Mouse (Mus musculus) CH12.LX (cell line): Measurements from ENCODE around the gene Il31ra. TPM values are rescaled to one million over a fixed set of nuclear protein-coding genes. Genes with fewer than 3 reads are reported as not detected.

Experiments
- DNase-seq: peaks from one replicate; pipeline ENCODE4 v3.0.0-alpha.2; 2013; ENCODE audit errors: extremely low read depth
- H3K27ac ChIP-seq: 2 replicates; pipeline ENCODE4 v1.5.1; 2012; ENCODE audit warnings: low read depth, mild to moderate bottlenecking, control low read depth, moderate library complexity; ENCODE audit not compliant: insufficient read depth
- H3K27me3 ChIP-seq: replicated peaks from 2 replicates; pipeline ENCODE3; 2012; ENCODE audit warnings: inconsistent platforms
- H3K36me3 ChIP-seq, 2 experiments: replicated peaks in 1 of 2; 2 replicates each; pipeline versions ENCODE3 to v1.6.1; 2012; ENCODE audit warnings: inconsistent platforms in 1 of 2, low read length in 1 of 2, mild to moderate bottlenecking in 1 of 2, mixed read lengths in 1 of 2, moderate library complexity in 1 of 2; ENCODE audit not compliant: control insufficient read depth in 1 of 2, insufficient read depth in 1 of 2
- H3K4me1 ChIP-seq, 2 experiments: 2 replicates each; pipeline ENCODE4 v1.6.1; 2012; ENCODE audit warnings: inconsistent platforms in 1 of 2, moderate library complexity in 1 of 2; ENCODE audit not compliant: insufficient read depth in 2 of 2, control insufficient read depth in 1 of 2
- H3K4me2 ChIP-seq: 2 replicates; pipeline ENCODE4 v1.6.1; 2012; ENCODE audit warnings: low read depth, mild to moderate bottlenecking, control low read depth; ENCODE audit not compliant: poor library complexity, insufficient read depth, severe bottlenecking
- H3K4me3 ChIP-seq, 3 experiments: fragments of 150-350 bp in 1 of 3; sonication (generic) in 1 of 3; replicated peaks in 1 of 3; 2 replicates each; pipeline versions ENCODE3 to v1.5.1; 2011 to 2012; ENCODE audit warnings: low read depth in 2 of 3, low read length in 2 of 3, mild to moderate bottlenecking in 2 of 3, moderate library complexity in 2 of 3, control low read depth in 1 of 3, improper control_type of control experiment in 1 of 3, inconsistent platforms in 1 of 3, mixed read lengths in 1 of 3; ENCODE audit not compliant: poor library complexity in 1 of 3
- H3K79me2 ChIP-seq: replicated peaks from 2 replicates; pipeline ENCODE4 v1.6.1; 2012; ENCODE audit warnings: mild to moderate bottlenecking, moderate library complexity; ENCODE audit not compliant: control insufficient read depth, poor library complexity, insufficient read depth, severe bottlenecking; ENCODE audit errors: extremely low read depth
- H3K9ac ChIP-seq: 2 replicates; pipeline ENCODE4 v1.6.1; 2012; ENCODE audit warnings: low read depth, mild to moderate bottlenecking, control low read depth, moderate library complexity; ENCODE audit not compliant: insufficient read depth
- H3K9me3 ChIP-seq: replicated peaks from 2 replicates; pipeline ENCODE3; 2012; ENCODE audit warnings: low read length, inconsistent platforms, mixed read lengths
- BHLHE40 ChIP-seq: IDR thresholded peaks from 2 replicates; pipeline ENCODE4 v1.6.1; 2011; ENCODE audit warnings: mild to moderate bottlenecking, low read depth, low read length, improper control_type of control experiment
- CHD1 ChIP-seq: IDR thresholded peaks from 2 replicates; pipeline ENCODE4 v1.6.1; 2012; ENCODE audit warnings: low read depth, low read length, improper control_type of control experiment, inconsistent platforms
- CHD2 ChIP-seq: IDR thresholded peaks from 2 replicates; pipeline ENCODE4 v1.6.1; 2011; ENCODE audit warnings: low read length, improper control_type of control experiment
- CTCF ChIP-seq, 2 experiments: IDR thresholded peaks in 1 of 2; conservative IDR thresholded peaks in 1 of 2; 2 replicates each; pipeline ENCODE4 v1.5.1; 2011 to 2012; ENCODE audit warnings: low read depth in 2 of 2, low read length in 2 of 2, improper control_type of control experiment in 1 of 2, inconsistent platforms in 1 of 2, mild to moderate bottlenecking in 1 of 2, moderate library complexity in 1 of 2
- E2F4 ChIP-seq: IDR thresholded peaks from 2 replicates; pipeline ENCODE4 v1.6.1; 2011; ENCODE audit warnings: low read depth, low read length, improper control_type of control experiment; ENCODE audit not compliant: insufficient replicate concordance
- ELF1 ChIP-seq: IDR thresholded peaks from 2 replicates; pipeline ENCODE4 v1.6.1; 2014; ENCODE audit warnings: low read depth, mild to moderate bottlenecking, inconsistent platforms, low read length, improper control_type of control experiment
- EP300 ChIP-seq: IDR thresholded peaks from 2 replicates; pipeline ENCODE4 v1.6.1; 2011; ENCODE audit warnings: low read length, improper control_type of control experiment
- ETS1 ChIP-seq: conservative IDR thresholded peaks from 2 replicates; pipeline ENCODE4 v1.6.1; 2012; ENCODE audit warnings: low read depth, mild to moderate bottlenecking, inconsistent platforms, low read length, improper control_type of control experiment, moderate library complexity
- GABPA ChIP-seq: IDR thresholded peaks from 2 replicates; pipeline ENCODE4 v1.6.1; 2012; ENCODE audit warnings: low read depth, low read length, improper control_type of control experiment, inconsistent platforms; ENCODE audit not compliant: insufficient replicate concordance
- HCFC1 ChIP-seq: IDR thresholded peaks from 2 replicates; pipeline ENCODE4 v1.6.1; 2012; ENCODE audit warnings: low read depth, mild to moderate bottlenecking, inconsistent platforms, low read length, improper control_type of control experiment
- IRF4 ChIP-seq: IDR thresholded peaks from 2 replicates; pipeline ENCODE4 v1.6.1; 2014; ENCODE audit warnings: low read depth, mild to moderate bottlenecking, inconsistent platforms, low read length, improper control_type of control experiment
- JUN ChIP-seq: IDR thresholded peaks from 2 replicates; pipeline ENCODE4 v1.6.1; 2011; ENCODE audit warnings: low read depth, mild to moderate bottlenecking, low read length, improper control_type of control experiment, moderate library complexity; ENCODE audit not compliant: insufficient read depth
- JUND ChIP-seq: conservative IDR thresholded peaks from 2 replicates; pipeline ENCODE4 v1.6.1; 2011; ENCODE audit warnings: low read depth, low read length, improper control_type of control experiment
- KAT2A ChIP-seq: IDR thresholded peaks from 2 replicates; pipeline ENCODE4 v1.6.1; 2012; ENCODE audit warnings: low read length, improper control_type of control experiment, inconsistent platforms; ENCODE audit not compliant: insufficient replicate concordance
- MAFK ChIP-seq: IDR thresholded peaks from 2 replicates; pipeline ENCODE4 v1.6.1; 2011; ENCODE audit warnings: low read length, improper control_type of control experiment; ENCODE audit not compliant: insufficient replicate concordance
- MAX ChIP-seq: IDR thresholded peaks from 2 replicates; pipeline ENCODE4 v1.6.1; 2011; ENCODE audit warnings: low read length, improper control_type of control experiment
- MAZ ChIP-seq: IDR thresholded peaks from 2 replicates; pipeline ENCODE4 v1.6.1; 2012; ENCODE audit warnings: low read depth, mild to moderate bottlenecking, inconsistent platforms, low read length, improper control_type of control experiment, moderate library complexity
- MEF2A ChIP-seq: IDR thresholded peaks from 2 replicates; pipeline ENCODE4 v1.6.1; 2014; ENCODE audit warnings: low read depth, mild to moderate bottlenecking, inconsistent platforms, low read length, improper control_type of control experiment, borderline replicate concordance
- MXI1 ChIP-seq: IDR thresholded peaks from 2 replicates; pipeline ENCODE4 v1.6.1; 2011; ENCODE audit warnings: mild to moderate bottlenecking, low read depth, low read length, improper control_type of control experiment
- MYC ChIP-seq: IDR thresholded peaks from 2 replicates; pipeline ENCODE4 v1.6.1; 2011; ENCODE audit warnings: low read depth, mild to moderate bottlenecking, improper control_type of control experiment, low read length
- NELFE ChIP-seq: IDR thresholded peaks from 2 replicates; pipeline ENCODE4 v1.6.1; 2011; ENCODE audit warnings: low read depth, low read length, improper control_type of control experiment
- NRF1 ChIP-seq: IDR thresholded peaks from 2 replicates; pipeline ENCODE4 v1.6.1; 2014; ENCODE audit warnings: low read depth, mild to moderate bottlenecking, inconsistent platforms, low read length, improper control_type of control experiment, moderate library complexity
- PAX5 ChIP-seq: IDR thresholded peaks from 2 replicates; pipeline ENCODE4 v1.6.1; 2012; ENCODE audit warnings: low read length, inconsistent platforms, mixed read lengths
- POLR2A ChIP-seq: IDR thresholded peaks from 2 replicates; pipeline ENCODE4 v1.6.1; 2011; ENCODE audit warnings: low read depth, mild to moderate bottlenecking, improper control_type of control experiment, low read length
- POLR2AphosphoS2 ChIP-seq: IDR thresholded peaks from 2 replicates; pipeline ENCODE4 v1.6.1; 2011; ENCODE audit warnings: low read depth, low read length, improper control_type of control experiment
- RAD21 ChIP-seq: IDR thresholded peaks from 2 replicates; pipeline ENCODE4 v1.6.1; 2011; ENCODE audit warnings: low read depth, mild to moderate bottlenecking, low read length, improper control_type of control experiment, moderate library complexity
- RCOR1 ChIP-seq: conservative IDR thresholded peaks from 2 replicates; pipeline ENCODE4 v1.6.1; 2012; ENCODE audit warnings: low read depth, mild to moderate bottlenecking, inconsistent platforms, low read length, improper control_type of control experiment
- SIN3A ChIP-seq: IDR thresholded peaks from 2 replicates; pipeline ENCODE4 v1.6.1; 2012; ENCODE audit warnings: low read length, improper control_type of control experiment, inconsistent platforms
- SMC3 ChIP-seq: IDR thresholded peaks from 2 replicates; pipeline ENCODE4 v1.6.1; 2011; ENCODE audit warnings: low read depth, low read length, improper control_type of control experiment
- TBP ChIP-seq: conservative IDR thresholded peaks from 2 replicates; pipeline ENCODE4 v1.6.1; 2011; ENCODE audit warnings: low read depth, low read length, improper control_type of control experiment
- TCF12 ChIP-seq: IDR thresholded peaks from 2 replicates; pipeline ENCODE4 v1.6.1; 2014; ENCODE audit warnings: low read depth, mild to moderate bottlenecking, inconsistent platforms, low read length, improper control_type of control experiment
- UBTF ChIP-seq: IDR thresholded peaks from 2 replicates; pipeline ENCODE4 v1.6.1; 2012; ENCODE audit warnings: low read depth, mild to moderate bottlenecking, inconsistent platforms, low read length, improper control_type of control experiment, moderate library complexity
- USF1 ChIP-seq: IDR thresholded peaks from 2 replicates; pipeline ENCODE4 v1.6.1; 2014; ENCODE audit warnings: low read depth, mild to moderate bottlenecking, inconsistent platforms, low read length, improper control_type of control experiment
- USF2 ChIP-seq: conservative IDR thresholded peaks from 2 replicates; pipeline ENCODE4 v1.6.1; 2011; ENCODE audit warnings: low read depth, low read length, improper control_type of control experiment
- ZC3H11A ChIP-seq: IDR thresholded peaks from 2 replicates; pipeline ENCODE4 v1.6.1; 2012; ENCODE audit warnings: low read depth, mild to moderate bottlenecking, inconsistent platforms, low read length, improper control_type of control experiment
- ZKSCAN1 ChIP-seq: IDR thresholded peaks from 2 replicates; pipeline ENCODE4 v1.6.1; 2012; ENCODE audit warnings: low read depth, inconsistent platforms, low read length, improper control_type of control experiment, borderline replicate concordance
- ZMIZ1 ChIP-seq: IDR thresholded peaks from 2 replicates; pipeline ENCODE4 v1.6.1; 2012; ENCODE audit warnings: low read depth, mild to moderate bottlenecking, inconsistent platforms, low read length, improper control_type of control experiment
- ZNF384 ChIP-seq: IDR thresholded peaks from 2 replicates; pipeline ENCODE4 v1.6.1; 2012; ENCODE audit warnings: low read depth, low read length, improper control_type of control experiment, inconsistent platforms
- dilution Hi-C: fragments of 300-500 bp; cut with MboI; formaldehyde crosslinking; loops from 2 replicates; pipeline ENCODE4 v1.14.3; 2020; ENCODE audit warnings: low sequenced_read_pairs; ENCODE audit not compliant: extremely low pct_unique_long_range_greater_than_20kb, extremely low pct_ligation_motif_present
- in situ Hi-C: fragments of 300-500 bp; cut with MboI; formaldehyde crosslinking; loops from 3 replicates; pipeline ENCODE4 v1.14.3; 2019; ENCODE audit warnings: low sequenced_read_pairs, low pct_ligation_motif_present, low pct_unique_long_range_greater_than_20kb, mixed read lengths
- polyA plus RNA-seq: library from polyadenylated mRNA; unstranded; fragments of >175 nt; gene quantifications from 2 replicates; pipeline ENCODE4 v1.2.1, GENCODE M21; 2012; ENCODE audit warnings: low read depth; ENCODE audit not compliant: insufficient read length
- total RNA-seq, 2 experiments: library from RNA; depleted of rRNA; stranded (reverse); fragments of 300-350 nt in 1 of 2; fragments of >200 nt in 1 of 2; gene quantifications; 2 replicates each; pipeline ENCODE4 v1.2.3; 2012 to 2014

Gene Il31ra
- total and polyA plus RNA-seq, 3 experiments: not detected

- H3K27ac ChIP-seq: no peak overlapping the region
Measured at GRCm38 (mm10) chr13:112602607-112603006, 8.4 kb upstream of the Il31ra start.

GRCm38 (mm10) chr13:112590254-112590653, 3.9 kb downstream of the Il31ra start:
- Histone ChIP-seq H3K9me3 (no peaks in the 10 kb centered on the region), H3K4me3 (no peak overlapping the region), H3K79me2 (no peaks in the 10 kb centered on the region), H3K36me3 (no peaks in the 10 kb centered on the region), H3K27ac (no peak overlapping the region), H3K27me3 (no peaks in the 10 kb centered on the region), H3K9ac (no peak overlapping the region), H3K4me2 (no peak overlapping the region), H3K4me1 (no peaks in the 10 kb centered on the region)
- dilution Hi-C loops (no loop called here), in situ Hi-C loops (no loop called here)
- no peak for DNase-seq
- no peak for TF ChIP-seq SIN3A
- no peak for TF ChIP-seq MAX

More at GRCm38 (mm10) chr13:112602607-112603006, 8.4 kb upstream of the Il31ra start:
- H3K27me3 ChIP-seq: no peaks in the 10 kb centered on the region
- dilution Hi-C loops: no loop called here
- H3K9ac ChIP-seq: peak overlapping the region; percentile 19; the same call in 1 of the 2 replicates
- no peak overlapping the region for H3K4me3 ChIP-seq
- TF ChIP-seq JUN (peak; percentile 61), IRF4 (peak; percentile 92), USF1 (no peak), BHLHE40 (peak; percentile 84), E2F4 (no peak), MEF2A (peak; percentile 83), ZNF384 (peak; percentile 93), CHD2 (no peak), NRF1 (no peak), SMC3 (no peak), JUND (peak; percentile 78), KAT2A (no peak), RCOR1 (peak; percentile 35; the same call in 1 of the 2 replicates), GABPA (no peak), TBP (no peak), PAX5 (no peak), ETS1 (peak; percentile 70; the same call in 1 of the 2 replicates), CHD1 (no peak), MAFK (peak; percentile 72), ZKSCAN1 (no peak), UBTF (no peak), EP300 (peak; percentile 89), HCFC1 (no peak), RAD21 (no peak), MXI1 (no peak), SIN3A (peak; percentile 52; the same call in 1 of the 2 replicates), NELFE (no peak), MAZ (peak; percentile 79), POLR2AphosphoS2 (no peak), TCF12 (no peak), ZC3H11A (no peak), ELF1 (no peak), MYC (peak; percentile 75), ZMIZ1 (no peak), MAX (peak; percentile 54; the same call in 1 of the 2 replicates), USF2 (no peak), POLR2A (no peak), CTCF (conservative IDR thresholded peaks at IDR 0.05 in 1 of 2, IDR thresholded peaks at IDR 0.05 in 1 of 2; ENCODE audit: low read depth in 2 of 2, low read length in 2 of 2) (no peak)
- TF ChIP-seq, all 38 proteins: peak for 14
- no peaks in the 10 kb centered on the region for H3K79me2 ChIP-seq
- H3K9me3 ChIP-seq: no peaks in the 10 kb centered on the region
- H3K36me3 ChIP-seq: no peaks in the 10 kb centered on the region
- peak; percentile 46 for DNase-seq
- in situ Hi-C loops: loop anchor here (10.0 kb wide), 1 partner anchor 48 kb away; no protein-coding TSS in a partner anchor
- peak overlapping the region; percentile 82; the same call in 1 of the 2 replicates for H3K4me2 ChIP-seq
- peaks cover 2 to 23% of the 10 kb centered on the region in 2 experiments; a peak in 2 of 4 replicates for H3K4me1 ChIP-seq
